Mouse (Mus musculus) spleen, adult 2 months (tissue): ENCODE measurements at regions not wholly inside any gene's neighbourhood (a gene's known extent, or its start where the extent isn't known, plus 50 kb on each side); places are given as distances from the start of the nearest gene placed in this dataset.

Experiments used
- DNase-seq, 2 experiments: peaks; one replicate each; pipeline versions ENCODE4 v3.0.0 to v3.0.0-alpha.2; 2012 to 2021; ENCODE audit warnings: low spot score in 2 of 2, low read depth in 1 of 2
- H3K27ac ChIP-seq: fragments of 200-500 bp; 2 replicates; pipeline ENCODE4 v1.5.1; 2012; ENCODE audit warnings: low read length, inconsistent platforms; ENCODE audit not compliant: insufficient read depth
- H3K27me3 ChIP-seq: fragments of 200-500 bp; 2 replicates; pipeline ENCODE4 v1.6.1; 2012; ENCODE audit warnings: mild to moderate bottlenecking, moderate library complexity, low read length, inconsistent platforms; ENCODE audit not compliant: control insufficient read depth, insufficient read depth
- H3K36me3 ChIP-seq: fragments of 200-500 bp; 2 replicates; pipeline ENCODE4 v1.6.1; 2012; ENCODE audit warnings: mild to moderate bottlenecking, low read length, inconsistent platforms; ENCODE audit not compliant: control insufficient read depth, insufficient read depth
- H3K4me1 ChIP-seq: fragments of 200-500 bp; 2 replicates; pipeline ENCODE4 v1.6.1; 2011; ENCODE audit warnings: inconsistent platforms; ENCODE audit not compliant: control insufficient read depth, insufficient read depth, insufficient read length
- H3K4me3 ChIP-seq: fragments of 200-500 bp; 2 replicates; pipeline ENCODE4 v1.5.1; 2011; ENCODE audit warnings: mild to moderate bottlenecking, inconsistent platforms; ENCODE audit not compliant: insufficient read depth, insufficient read length; ENCODE audit errors: extremely low read depth
- CTCF ChIP-seq: fragments of 200-500 bp; IDR thresholded peaks from 2 replicates; pipeline ENCODE4 v1.5.1; 2011; ENCODE audit warnings: mild to moderate bottlenecking, inconsistent platforms; ENCODE audit not compliant: insufficient read depth, insufficient read length, insufficient replicate concordance; ENCODE audit errors: extremely low read depth
- POLR2A ChIP-seq: fragments of 200-500 bp; IDR thresholded peaks from 2 replicates; pipeline ENCODE4 v1.6.1; 2011; ENCODE audit warnings: low read depth, low read length, inconsistent platforms
- WGBS: fragments of 180-500 bp; shearing (Covaris S2); methylation state at CpG from one replicate; pipeline ENCODE4 v1.1.7; 2018; 5-methylcytosine and 5-hydroxymethylcytosine counted together

DNA sequence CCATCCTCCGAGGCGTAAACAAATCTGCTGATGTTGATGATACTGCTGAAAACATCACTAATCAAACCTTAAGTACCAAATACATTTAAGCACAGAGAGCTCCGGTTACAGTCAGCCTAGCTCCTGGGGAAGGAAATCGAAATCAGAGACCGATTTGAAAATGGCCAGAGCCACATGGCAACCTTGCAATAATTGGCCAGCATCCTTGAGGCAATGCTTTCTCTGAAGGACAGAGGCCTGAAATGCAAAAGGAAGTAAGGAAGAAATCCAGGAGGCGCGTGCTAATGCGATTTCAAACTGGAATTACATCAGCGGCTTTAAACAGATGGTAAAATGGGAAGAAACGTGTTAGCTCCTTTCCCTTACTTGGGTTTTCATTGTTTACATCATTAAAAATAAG is 177.1 kb downstream of the Sec61b start:
- no peaks in the 10 kb centered on the region for H3K27me3 ChIP-seq
- DNase-seq: no peak
- no peak overlapping the region for H3K27ac ChIP-seq
- no peaks in the 10 kb centered on the region for H3K36me3 ChIP-seq
- no peak for TF ChIP-seq CTCF
- TF ChIP-seq POLR2A: no peak
- 91% methylated on average over 10 of the region's 10 CpGs for WGBS
- no peaks in the 10 kb centered on the region for H3K4me1 ChIP-seq
- no peak overlapping the region for H3K4me3 ChIP-seq

DNA sequence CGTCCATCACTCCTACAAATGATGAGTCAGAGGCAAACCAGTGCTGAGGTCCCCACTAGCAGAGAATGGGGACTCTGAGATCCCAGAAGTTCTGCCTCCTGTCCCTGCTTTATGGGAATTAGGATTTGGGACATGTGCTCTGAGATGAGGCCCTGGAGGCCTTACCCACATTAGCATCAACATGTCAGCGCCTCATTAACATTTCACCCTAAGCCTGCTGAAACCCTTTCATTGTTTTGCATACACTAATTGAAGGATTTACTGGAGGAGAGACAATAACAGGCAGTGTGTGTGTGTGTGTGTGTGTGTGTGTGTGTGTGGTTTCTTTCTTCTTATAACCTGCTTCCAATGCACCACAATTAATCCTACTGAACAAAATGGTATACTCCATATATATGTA is 178.7 kb downstream of the Sec61b start:
- H3K4me1 ChIP-seq: no peaks in the 10 kb centered on the region
- H3K27me3 ChIP-seq: no peaks in the 10 kb centered on the region
- no peak for TF ChIP-seq POLR2A
- no peak for TF ChIP-seq CTCF
- no peak for DNase-seq
- no peak overlapping the region for H3K27ac ChIP-seq
- WGBS: 87% methylated on average over 2 of the region's 2 CpGs
- H3K36me3 ChIP-seq: no peaks in the 10 kb centered on the region
- H3K4me3 ChIP-seq: no peak overlapping the region

DNA sequence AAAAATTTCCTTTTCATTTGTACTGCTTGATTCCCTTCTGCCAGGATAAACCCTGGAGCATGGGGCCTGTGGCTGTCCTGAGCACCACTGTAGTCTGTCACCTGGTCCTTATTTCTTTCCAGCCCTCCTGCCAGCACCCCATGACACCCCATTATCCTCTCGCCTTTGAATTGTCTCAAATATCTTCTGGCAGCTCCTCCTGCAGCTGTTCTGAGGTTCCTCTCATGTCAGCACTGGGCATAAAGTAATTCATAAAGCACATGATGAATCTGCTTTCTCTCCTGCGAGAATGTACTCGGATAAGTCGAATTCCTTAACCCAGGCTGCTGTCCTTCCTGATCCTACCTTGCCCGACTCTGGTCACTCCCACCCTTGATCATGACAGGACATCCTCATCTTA is 195.1 kb downstream of the Sec61b start:
- 90% methylated on average over 5 of the region's 5 CpGs for WGBS
- Histone ChIP-seq H3K4me1 (no peaks in the 10 kb centered on the region), H3K4me3 (no peak overlapping the region), H3K27me3 (no peaks in the 10 kb centered on the region), H3K27ac (no peak overlapping the region), H3K36me3 (no peaks in the 10 kb centered on the region)
- TF ChIP-seq POLR2A (no peak), CTCF (no peak)
- no peak for DNase-seq

DNA sequence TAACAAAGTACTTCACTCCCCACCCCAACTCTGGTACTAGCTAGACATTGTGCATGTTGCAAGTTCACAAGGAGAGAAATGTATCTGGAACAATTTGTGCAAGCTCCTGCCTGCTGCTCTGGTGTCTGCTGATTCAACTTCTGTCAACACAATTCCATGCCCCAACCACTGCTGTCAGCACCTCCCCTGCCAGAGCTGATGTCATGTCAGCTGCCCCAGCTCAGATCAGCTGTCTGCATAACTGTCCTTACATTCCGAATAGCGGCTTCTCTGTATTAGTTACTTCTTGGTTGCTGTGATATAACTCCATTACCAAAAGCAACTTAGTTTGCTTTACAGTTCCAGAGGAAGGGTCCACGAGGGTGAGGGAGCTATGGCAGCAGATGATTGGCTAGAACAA is 196.0 kb downstream of the Sec61b start:
- H3K36me3 ChIP-seq: no peaks in the 10 kb centered on the region
- no peaks in the 10 kb centered on the region for H3K27me3 ChIP-seq
- TF ChIP-seq CTCF (no peak), POLR2A (no peak)
- no peak overlapping the region for H3K27ac ChIP-seq
- no peaks in the 10 kb centered on the region for H3K4me1 ChIP-seq
- no peak for DNase-seq
- whole genome bisulfite sequencing: 74% methylated on average over 3 of the region's 3 CpGs
- no peak overlapping the region for H3K4me3 ChIP-seq

DNA sequence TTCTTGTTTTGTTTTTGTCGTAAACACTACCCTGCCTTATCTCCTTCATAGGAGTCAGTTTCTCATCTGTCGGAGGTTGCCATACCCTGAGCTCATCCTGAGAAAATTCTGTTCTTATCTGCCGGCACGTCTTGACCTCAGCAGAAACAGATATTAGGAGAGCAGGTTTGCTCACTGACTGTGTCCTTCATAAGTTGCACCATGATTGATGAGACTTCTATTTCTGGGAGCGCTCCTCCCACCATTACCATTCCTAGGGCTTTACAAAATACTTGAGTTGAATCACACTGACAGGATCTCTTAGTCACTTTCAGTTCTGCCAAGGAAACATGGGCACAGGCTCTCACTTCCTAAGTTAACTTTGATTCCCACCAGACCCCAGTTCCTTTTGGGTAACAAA is 196.9 kb downstream of the Sec61b start:
- no peak for TF ChIP-seq POLR2A
- TF ChIP-seq CTCF: no peak
- WGBS: 89% methylated on average over 5 of the region's 5 CpGs
- Histone ChIP-seq H3K4me1 (no peaks in the 10 kb centered on the region), H3K27ac (no peak overlapping the region), H3K27me3 (no peaks in the 10 kb centered on the region), H3K4me3 (no peak overlapping the region), H3K36me3 (no peaks in the 10 kb centered on the region)
- DNase-seq: no peak

DNA sequence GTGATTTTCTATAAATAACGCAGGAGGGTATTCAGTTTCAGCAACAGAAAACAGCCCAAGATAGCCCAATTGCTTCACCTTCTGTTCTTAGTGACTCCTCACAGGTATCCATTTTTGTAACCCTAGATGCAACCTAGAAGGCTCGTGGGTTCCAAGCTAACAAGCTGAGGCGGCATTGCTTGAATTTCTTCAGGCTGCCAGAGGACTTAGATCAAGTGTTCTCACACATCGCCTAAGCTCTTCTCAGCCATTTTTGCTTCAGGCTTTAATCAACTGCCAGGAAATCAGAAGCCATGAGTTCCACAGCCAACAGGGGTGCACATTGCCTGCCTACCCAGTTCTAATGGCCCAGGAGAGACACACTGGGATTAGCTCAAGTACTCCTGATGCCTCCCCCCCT is 206.7 kb downstream of the Sec61b start:
- H3K27me3 ChIP-seq: no peaks in the 10 kb centered on the region
- no peak for DNase-seq
- no peak overlapping the region for H3K27ac ChIP-seq
- WGBS: 89% methylated on average over 4 of the region's 4 CpGs
- TF ChIP-seq CTCF (no peak), POLR2A (no peak)
- no peaks in the 10 kb centered on the region for H3K36me3 ChIP-seq
- no peak overlapping the region for H3K4me3 ChIP-seq
- H3K4me1 ChIP-seq: no peaks in the 10 kb centered on the region

DNA sequence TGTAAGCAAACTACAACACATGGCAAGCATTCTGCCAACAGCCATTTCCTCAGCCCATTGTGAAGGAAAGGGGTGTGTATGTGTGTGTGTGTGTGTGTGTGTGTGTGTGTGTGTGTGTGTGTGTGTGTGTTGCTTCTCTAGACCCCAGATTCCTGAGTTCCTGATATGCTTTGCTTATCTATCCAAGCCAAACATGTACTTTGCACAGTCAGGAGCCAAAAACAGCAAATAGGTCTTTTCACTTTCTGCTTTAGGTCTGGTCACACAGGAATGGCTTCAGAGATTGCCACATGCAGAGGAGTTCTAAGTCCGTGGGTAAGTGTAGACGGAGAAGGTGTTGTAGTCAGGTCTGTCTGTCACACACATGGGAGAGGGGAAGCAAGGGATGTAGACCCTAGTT is 216.7 kb downstream of the Sec61b start:
- Histone ChIP-seq H3K36me3 (no peaks in the 10 kb centered on the region), H3K27me3 (no peaks in the 10 kb centered on the region), H3K4me1 (no peaks in the 10 kb centered on the region), H3K4me3 (no peak overlapping the region), H3K27ac (no peak overlapping the region)
- DNase-seq: no peak
- TF ChIP-seq POLR2A (no peak), CTCF (no peak)
- WGBS: 75% methylated on average over 2 of the region's 2 CpGs
